Mouse (Mus musculus) adrenal gland, adult 2 months (tissue): ENCODE data around the gene Nox4. TPM values are rescaled to one million over a fixed set of nuclear protein-coding genes. Genes with fewer than 3 reads are reported as not detected.

Experiments
- DNase-seq: peaks from one replicate; pipeline ENCODE4 v3.0.0; 2021
- polyA plus RNA-seq: library from polyadenylated mRNA; depleted of rRNA; stranded (reverse); fragments of >200 nt; gene quantifications from 2 replicates; pipeline ENCODE4 v1.2.3, GENCODE M21; 2012; rRNA removed
- total RNA-seq, 2 experiments: library from RNA; stranded (reverse); gene quantifications; 2 replicates each; pipeline ENCODE4 v1.2.3; 2021

The Nox4 gene
- total and polyA plus RNA-seq, 3 experiments: 0.86 to 5.5 (median 2.2) TPM

- no peak for DNase-seq
Measured at GRCm38 (mm10) chr7:87371316-87371715, 125.4 kb downstream of the Nox4 start.

DNA sequence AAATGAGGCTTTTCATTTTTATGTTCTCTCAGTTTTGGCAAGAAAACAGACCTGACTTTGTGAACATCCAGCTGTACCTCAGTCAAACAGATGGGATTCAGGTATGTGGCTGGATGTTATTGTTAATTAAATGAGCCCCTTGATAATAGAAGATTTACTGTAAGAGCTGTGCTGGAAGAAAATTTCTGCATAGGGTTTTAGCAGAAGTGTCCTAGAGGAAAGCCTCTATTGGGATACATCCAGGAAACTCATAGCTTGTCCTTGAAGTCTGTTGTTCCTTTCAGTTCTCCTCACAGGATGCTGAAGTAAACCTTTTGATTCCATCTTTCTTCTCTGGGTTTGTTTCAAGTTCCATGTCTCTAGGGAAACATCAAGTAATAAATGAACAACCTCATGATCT, 128.4 kb downstream of the Nox4 start:
- no peak for DNase-seq

DNA sequence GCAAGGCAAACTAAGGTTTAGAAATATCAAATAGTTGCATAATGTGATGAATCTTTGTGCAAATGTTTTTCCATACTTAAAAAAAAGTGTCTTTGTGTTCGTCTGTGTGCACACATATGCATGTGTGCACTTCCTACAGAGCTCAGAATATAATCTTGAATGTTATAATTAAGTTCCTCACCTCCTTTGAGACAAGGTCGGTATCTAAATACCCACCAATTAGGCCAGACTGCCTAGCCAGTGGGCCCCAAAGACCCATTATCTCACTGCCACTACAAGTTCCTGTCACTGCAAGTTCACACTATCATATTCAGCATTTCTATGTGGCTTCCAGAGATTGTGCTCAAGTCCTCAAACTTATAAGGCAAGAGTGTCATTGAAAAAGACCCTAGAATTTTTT, 129.0 kb downstream of the Nox4 start:
- no peak for DNase-seq

GRCm38 (mm10) chr7:87397023-87397422, 151.1 kb downstream of the Nox4 start:
- DNase-seq: no peak

DNA sequence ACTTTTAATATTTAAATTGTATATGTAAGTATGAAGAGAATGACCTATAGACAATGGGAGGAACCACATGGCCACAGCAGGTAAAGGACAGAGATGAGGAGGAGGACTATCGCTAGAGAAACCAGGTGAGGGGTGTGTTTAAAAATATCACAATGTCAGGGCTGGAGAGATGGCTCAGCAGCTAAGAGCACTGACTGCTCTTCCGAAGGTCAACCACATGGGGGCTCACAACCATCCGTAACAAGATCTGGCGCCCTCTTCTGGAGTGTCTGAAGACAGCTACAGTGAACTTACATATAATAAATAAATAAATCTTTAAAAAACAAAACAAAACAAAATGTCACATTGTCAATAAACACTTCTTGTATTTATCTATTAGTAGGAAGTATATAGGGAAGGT, 165.5 kb downstream of the Nox4 start:
- peak; percentile 8 for DNase-seq

GRCm38 (mm10) chr7:87413271-87413670, 167.4 kb downstream of the Nox4 start:
- DNase-seq: no peak

Other genes with a start within 250 kb of the Nox4 start
- gene Vmn2r79, start 250.0 kb upstream of the Nox4 start, total RNA-seq: not detected
- gene Vmn2r79, start 250.0 kb upstream of the Nox4 start, polyA plus RNA-seq: 0.01 TPM in 1 of 2 replicates, not detected in the other
- gene Tyr, start 247.4 kb downstream of the Nox4 start, total RNA-seq: not detected
- gene Tyr, start 247.4 kb downstream of the Nox4 start, polyA plus RNA-seq: not detected in 2 replicates